Mouse (Mus musculus) granulocyte monocyte progenitor cell, adult 5-6 weeks (primary cell): ENCODE measurements around the gene Gprc5c. TPM values are rescaled to one million over a fixed set of nuclear protein-coding genes. Genes with fewer than 3 reads are reported as not detected.

Experiments
- ATAC-seq: replicated peaks from 2 replicates; pipeline ENCODE4 v1.8.0; 2016; ENCODE audit warnings: mild to moderate bottlenecking, moderate TSS enrichment, inconsistent platforms; ENCODE audit not compliant: poor library complexity, severe bottlenecking
- total RNA-seq, 2 experiments: library from RNA; stranded (forward) in 1 of 2; stranded (reverse) in 1 of 2; fragments of 200-712, 200-1000 nt in 1 of 2; fragments of >200 nt in 1 of 2; fragmentation: Nextera tagmentation in 1 of 2; gene quantifications; 2 replicates each; pipeline ENCODE4 v1.2.3; 2014 to 2017

Gprc5c gene
- total RNA-seq, 2 experiments from 2014 or later = not detected

- no peak for ATAC-seq
Observed at GRCm38 (mm10) chr11:114865999-114866398, 15.0 kb downstream of the Gprc5c start.

- no peak for ATAC-seq
Observed at GRCm38 (mm10) chr11:114866486-114867360, 15.8 kb downstream of the Gprc5c start.

GRCm38 (mm10) chr11:114867361-114868235, 16.6 kb downstream of the Gprc5c start:
- no peak for ATAC-seq

GRCm38 (mm10) chr11:114868280-114868679, 17.3 kb downstream of the Gprc5c start:
- ATAC-seq = no peak

- ATAC-seq = no peak
Observed at GRCm38 (mm10) chr11:114869787-114870186, 18.8 kb downstream of the Gprc5c start.

- ATAC-seq = no peak
Observed at GRCm38 (mm10) chr11:114871540-114871939, 20.6 kb downstream of the Gprc5c start.

GRCm38 (mm10) chr11:114873022-114873817, 22.3 kb downstream of the Gprc5c start:
- no peak for ATAC-seq

- no peak for ATAC-seq
Observed at GRCm38 (mm10) chr11:114874226-114875145, 23.5 kb downstream of the Gprc5c start.

GRCm38 (mm10) chr11:114875301-114875801, 24.4 kb downstream of the Gprc5c start:
- ATAC-seq = no peak

- no peak for ATAC-seq
Observed at GRCm38 (mm10) chr11:114876176-114876575, 25.2 kb downstream of the Gprc5c start.

GRCm38 (mm10) chr11:114876621-114877020, 25.7 kb downstream of the Gprc5c start:
- ATAC-seq = no peak

- no peak for ATAC-seq
Observed at GRCm38 (mm10) chr11:114877145-114877544, 26.2 kb downstream of the Gprc5c start.

- ATAC-seq = peak; percentile 81
Observed at GRCm38 (mm10) chr11:114879666-114880065, 28.7 kb downstream of the Gprc5c start.

- no peak for ATAC-seq
Observed at GRCm38 (mm10) chr11:114880185-114880584, 29.2 kb downstream of the Gprc5c start.

GRCm38 (mm10) chr11:114880589-114880988, 29.6 kb downstream of the Gprc5c start:
- ATAC-seq = peak; percentile 26

- ATAC-seq = no peak
Observed at GRCm38 (mm10) chr11:114883251-114883789, 32.4 kb downstream of the Gprc5c start.

- ATAC-seq = peak; percentile 72
Observed at GRCm38 (mm10) chr11:114884380-114885100, 33.6 kb downstream of the Gprc5c start.

GRCm38 (mm10) chr11:114889991-114890518, 39.1 kb downstream of the Gprc5c start, which contains the start of gene Cd300a:
Cd300a (plus strand) TSS chr11:114890041.
- ATAC-seq = peak; percentile 88
